Mouse (Mus musculus) bone marrow, adult 2 months (tissue): ENCODE measurements around the gene Lin7a.

Experiments
- CTCF ChIP-seq: fragments of 200-500 bp; IDR thresholded peaks from 2 replicates; pipeline ENCODE4 v1.5.1; 2011; ENCODE audit warnings: low read length, control low read depth; ENCODE audit not compliant: control insufficient read depth, insufficient read depth
- POLR2A ChIP-seq: fragments of 200-500 bp; IDR thresholded peaks from 2 replicates; pipeline ENCODE4 v1.6.1; 2011; ENCODE audit warnings: low read depth, mild to moderate bottlenecking, control low read depth, low read length, borderline replicate concordance; ENCODE audit not compliant: control insufficient read depth

DNA sequence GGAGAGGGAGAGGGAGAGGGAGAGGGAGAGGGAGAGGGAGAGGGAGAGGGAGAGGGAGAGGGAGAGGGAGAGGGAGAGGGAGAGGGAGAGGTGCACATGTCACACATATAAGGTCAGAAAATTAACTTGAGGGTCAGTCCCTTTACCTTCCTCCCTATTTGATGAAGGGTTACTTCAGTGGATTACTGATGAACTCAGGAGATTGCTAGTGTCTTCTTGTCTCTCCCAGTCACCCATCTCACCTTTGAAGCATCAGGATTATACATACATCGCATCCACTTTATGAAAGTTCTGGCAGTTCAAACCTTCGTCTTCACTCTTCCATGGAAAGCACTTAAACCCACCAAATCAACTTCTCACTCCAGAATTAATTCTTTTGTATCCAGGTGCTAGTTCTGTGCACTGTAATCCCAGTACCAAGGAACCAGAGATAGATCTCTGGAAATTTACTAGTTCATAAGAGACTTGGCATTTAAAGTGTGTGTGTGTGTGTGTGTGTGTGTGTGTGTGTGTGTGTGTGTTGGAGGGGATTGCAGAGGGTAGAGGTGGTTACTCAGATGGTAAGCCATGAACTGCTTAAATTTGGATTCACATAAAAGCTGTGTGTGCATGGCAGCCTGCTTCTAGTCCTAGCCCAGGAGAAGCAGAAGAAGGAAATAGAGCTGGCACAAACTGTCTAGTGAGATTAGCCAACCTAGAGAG, 19.5 kb upstream of the Lin7a start:
- TF ChIP-seq CTCF (no peak), POLR2A (no peak)
